Mouse (Mus musculus): ENCODE data around the gene Dapk2. TPM values are rescaled to one million over a fixed set of nuclear protein-coding genes. Genes with fewer than 3 reads are reported as not detected.
A peak's percentile ranks its signal among the peaks of the same experiment; 100 is the strongest.

Gene Dapk2
- total RNA-seq, 1 experiment from 2014 or later = 2.5 TPM

GRCm38 (mm10) chr9:66127884-66128283 is 30.1 kb upstream of the Dapk2 start:
- ATAC-seq (replicated peaks in 1 of 2; ENCODE audit: insufficient read depth in 1 of 2, low FRiP score in 2 of 2, low TSS enrichment in 1 of 2, low read depth in 1 of 2, poor library complexity in 2 of 2, severe bottlenecking in 2 of 2) = no peak

- no peak for ATAC-seq (replicated peaks in 1 of 2; ENCODE audit: insufficient read depth in 1 of 2, low FRiP score in 2 of 2, low TSS enrichment in 1 of 2, low read depth in 1 of 2, poor library complexity in 2 of 2, severe bottlenecking in 2 of 2)
These were observed 26.6 kb upstream of the Dapk2 start for GRCm38 (mm10) chr9:66131466-66131865.

GRCm38 (mm10) chr9:66135967-66136366 is 22.1 kb upstream of the Dapk2 start:
- ATAC-seq (replicated peaks in 1 of 2; ENCODE audit: insufficient read depth in 1 of 2, low FRiP score in 2 of 2, low TSS enrichment in 1 of 2, low read depth in 1 of 2, poor library complexity in 2 of 2, severe bottlenecking in 2 of 2) = no peak

- ATAC-seq (replicated peaks in 1 of 2; ENCODE audit: insufficient read depth in 1 of 2, low FRiP score in 2 of 2, low TSS enrichment in 1 of 2, low read depth in 1 of 2, poor library complexity in 2 of 2, severe bottlenecking in 2 of 2) = no peak
These were observed 19.8 kb upstream of the Dapk2 start for GRCm38 (mm10) chr9:66138193-66138592.

- no peak for ATAC-seq (replicated peaks in 1 of 2; ENCODE audit: insufficient read depth in 1 of 2, low FRiP score in 2 of 2, low TSS enrichment in 1 of 2, low read depth in 1 of 2, poor library complexity in 2 of 2, severe bottlenecking in 2 of 2)
These were observed 15.8 kb upstream of the Dapk2 start for GRCm38 (mm10) chr9:66142265-66142664.

GRCm38 (mm10) chr9:66144248-66144647 is 13.8 kb upstream of the Dapk2 start:
- ATAC-seq (replicated peaks in 1 of 2; ENCODE audit: insufficient read depth in 1 of 2, low FRiP score in 2 of 2, low TSS enrichment in 1 of 2, low read depth in 1 of 2, poor library complexity in 2 of 2, severe bottlenecking in 2 of 2) = peak; percentile 62 to 82; a peak in 3 of 4 replicates

GRCm38 (mm10) chr9:66146141-66146540 is 11.9 kb upstream of the Dapk2 start:
- ATAC-seq (replicated peaks in 1 of 2; ENCODE audit: insufficient read depth in 1 of 2, low FRiP score in 2 of 2, low TSS enrichment in 1 of 2, low read depth in 1 of 2, poor library complexity in 2 of 2, severe bottlenecking in 2 of 2) = no peak

- no peak for ATAC-seq (replicated peaks in 1 of 2; ENCODE audit: insufficient read depth in 1 of 2, low FRiP score in 2 of 2, low TSS enrichment in 1 of 2, low read depth in 1 of 2, poor library complexity in 2 of 2, severe bottlenecking in 2 of 2)
These were observed 6.0 kb upstream of the Dapk2 start for GRCm38 (mm10) chr9:66152011-66152410.

- ATAC-seq (replicated peaks in 1 of 2; ENCODE audit: insufficient read depth in 1 of 2, low FRiP score in 2 of 2, low TSS enrichment in 1 of 2, low read depth in 1 of 2, poor library complexity in 2 of 2, severe bottlenecking in 2 of 2) = no peak
These were observed 4.4 kb upstream of the Dapk2 start for GRCm38 (mm10) chr9:66153594-66153993.

GRCm38 (mm10) chr9:66154013-66154412 is 4.0 kb upstream of the Dapk2 start:
- no peak for ATAC-seq (replicated peaks in 1 of 2; ENCODE audit: insufficient read depth in 1 of 2, low FRiP score in 2 of 2, low TSS enrichment in 1 of 2, low read depth in 1 of 2, poor library complexity in 2 of 2, severe bottlenecking in 2 of 2)

GRCm38 (mm10) chr9:66155534-66155933 is 2.5 kb upstream of the Dapk2 start:
- no peak for ATAC-seq (replicated peaks in 1 of 2; ENCODE audit: insufficient read depth in 1 of 2, low FRiP score in 2 of 2, low TSS enrichment in 1 of 2, low read depth in 1 of 2, poor library complexity in 2 of 2, severe bottlenecking in 2 of 2)

- ATAC-seq (replicated peaks in 1 of 2; ENCODE audit: insufficient read depth in 1 of 2, low FRiP score in 2 of 2, low TSS enrichment in 1 of 2, low read depth in 1 of 2, poor library complexity in 2 of 2, severe bottlenecking in 2 of 2) = no peak
These were observed 935 bp downstream of the Dapk2 start for GRCm38 (mm10) chr9:66158885-66159430.

GRCm38 (mm10) chr9:66160155-66160554 is 2.1 kb downstream of the Dapk2 start:
- ATAC-seq (replicated peaks in 1 of 2; ENCODE audit: insufficient read depth in 1 of 2, low FRiP score in 2 of 2, low TSS enrichment in 1 of 2, low read depth in 1 of 2, poor library complexity in 2 of 2, severe bottlenecking in 2 of 2) = no peak

GRCm38 (mm10) chr9:66162995-66163394 is 5.0 kb downstream of the Dapk2 start:
- no peak for ATAC-seq (replicated peaks in 1 of 2; ENCODE audit: insufficient read depth in 1 of 2, low FRiP score in 2 of 2, low TSS enrichment in 1 of 2, low read depth in 1 of 2, poor library complexity in 2 of 2, severe bottlenecking in 2 of 2)

- ATAC-seq (replicated peaks in 1 of 2; ENCODE audit: insufficient read depth in 1 of 2, low FRiP score in 2 of 2, low TSS enrichment in 1 of 2, low read depth in 1 of 2, poor library complexity in 2 of 2, severe bottlenecking in 2 of 2) = no peak
These were observed 9.2 kb downstream of the Dapk2 start for GRCm38 (mm10) chr9:66167222-66167621.

- ATAC-seq (replicated peaks in 1 of 2; ENCODE audit: insufficient read depth in 1 of 2, low FRiP score in 2 of 2, low TSS enrichment in 1 of 2, low read depth in 1 of 2, poor library complexity in 2 of 2, severe bottlenecking in 2 of 2) = no peak
These were observed 10.2 kb downstream of the Dapk2 start for GRCm38 (mm10) chr9:66168233-66168632.

GRCm38 (mm10) chr9:66170506-66170905 is 12.5 kb downstream of the Dapk2 start:
- ATAC-seq (replicated peaks in 1 of 2; ENCODE audit: insufficient read depth in 1 of 2, low FRiP score in 2 of 2, low TSS enrichment in 1 of 2, low read depth in 1 of 2, poor library complexity in 2 of 2, severe bottlenecking in 2 of 2) = no peak

GRCm38 (mm10) chr9:66171275-66171921 is 13.4 kb downstream of the Dapk2 start:
- ATAC-seq (replicated peaks in 1 of 2; ENCODE audit: insufficient read depth in 1 of 2, low FRiP score in 2 of 2, low TSS enrichment in 1 of 2, low read depth in 1 of 2, poor library complexity in 2 of 2, severe bottlenecking in 2 of 2) = no peak

- no peak for ATAC-seq (replicated peaks in 1 of 2; ENCODE audit: insufficient read depth in 1 of 2, low FRiP score in 2 of 2, low TSS enrichment in 1 of 2, low read depth in 1 of 2, poor library complexity in 2 of 2, severe bottlenecking in 2 of 2)
These were observed 15.4 kb downstream of the Dapk2 start for GRCm38 (mm10) chr9:66173316-66173855.

Measured in hematopoietic stem cell, adult 5-6 weeks (primary cell).